Mouse (Mus musculus) midbrain, embryonic 11.5 days (tissue): Measurements from ENCODE around the gene Tbc1d16. TPM values are rescaled to one million over a fixed set of nuclear protein-coding genes. Genes with fewer than 3 reads are reported as not detected.

Experiments
- ATAC-seq: fragments of 200-750 bp; cut with Nextera tagmentation; 2 replicates; pipeline ENCODE4 v1.8.0; 2017; ENCODE audit warnings: moderate TSS enrichment, moderate library complexity; ENCODE audit not compliant: low FRiP score
- DNase-seq: peaks from one replicate; pipeline ENCODE4 v3.0.0; 2015; ENCODE audit warnings: low spot score; ENCODE audit errors: missing footprints
- H3K27ac ChIP-seq: fragments of 300-500 bp; sonication (generic); 2 replicates; pipeline ENCODE4 v1.5.1; 2014; ENCODE audit warnings: low read depth, low read length
- H3K27me3 ChIP-seq: fragments of 300-500 bp; sonication (generic); 2 replicates; pipeline ENCODE4 v1.6.1; 2014; ENCODE audit warnings: mild to moderate bottlenecking, low read length, moderate library complexity, mixed read lengths; ENCODE audit not compliant: control insufficient read depth, insufficient read depth
- H3K36me3 ChIP-seq: fragments of 300-500 bp; sonication (generic); 2 replicates; pipeline ENCODE4 v1.6.1; 2014; ENCODE audit warnings: mild to moderate bottlenecking, low read length, moderate library complexity, mixed read lengths; ENCODE audit not compliant: control insufficient read depth, insufficient read depth
- H3K4me1 ChIP-seq: fragments of 300-500 bp; sonication (generic); 2 replicates; pipeline ENCODE4 v1.6.1; 2014; ENCODE audit warnings: low read length; ENCODE audit not compliant: control insufficient read depth, insufficient read depth
- H3K4me2 ChIP-seq: fragments of 300-500 bp; sonication (generic); 2 replicates; pipeline ENCODE4 v1.6.1; 2014; ENCODE audit warnings: mild to moderate bottlenecking, moderate library complexity
- H3K4me3 ChIP-seq: fragments of 300-500 bp; sonication (generic); 2 replicates; pipeline ENCODE4 v1.5.1; 2014; ENCODE audit warnings: low read depth, low read length
- H3K9ac ChIP-seq: fragments of 300-500 bp; sonication (generic); 2 replicates; pipeline ENCODE4 v1.6.1; 2014; ENCODE audit warnings: low read length
- H3K9me3 ChIP-seq: fragments of 300-500 bp; sonication (generic); 2 replicates; pipeline ENCODE4 v1.6.1; 2016; ENCODE audit warnings: low read length; ENCODE audit not compliant: control insufficient read depth
- WGBS: fragments of 180-500 bp; shearing (Covaris S2); extraction: QIAGEN DNeasy Blood & Tissue Kit; methylation state at CpG from one replicate; pipeline ENCODE4 v1.1.7; 2014; 5-methylcytosine and 5-hydroxymethylcytosine counted together
- polyA plus RNA-seq: library from polyadenylated mRNA; unstranded; fragments of >200 nt; fragmentation: Nextera tagmentation; extraction: Ambion mirVana; gene quantifications from 2 replicates; pipeline ENCODE4 v1.2.1, GENCODE M21; 2014

The Tbc1d16 gene
- polyA plus RNA-seq, 1 experiment from 2014 or later = 15.2 TPM

DNA sequence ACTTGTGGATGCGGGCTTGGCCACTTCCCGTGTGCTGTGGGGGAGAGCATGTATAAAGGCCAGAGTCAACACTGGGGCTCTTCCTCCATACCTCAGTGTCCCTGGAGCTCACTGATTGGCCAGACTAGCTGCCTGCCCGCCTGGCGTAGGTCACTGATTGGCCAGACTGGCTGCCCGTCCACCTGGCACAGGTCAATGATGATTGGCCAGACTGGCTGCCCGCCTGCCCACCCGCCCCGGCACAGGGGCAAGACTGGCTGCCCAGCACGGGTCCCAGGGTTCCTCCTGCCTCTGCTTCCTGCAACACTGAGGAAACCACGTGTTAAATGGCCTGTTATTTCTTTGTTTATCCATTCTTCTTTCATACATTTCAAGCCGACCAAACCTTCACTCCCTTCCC, 68.8 kb downstream of the Tbc1d16 start:
- Histone ChIP-seq H3K27ac (no peak overlapping the region), H3K9ac (no peak overlapping the region), H3K4me2 (no peak overlapping the region), H3K36me3 (peaks cover 3% of the 10 kb centered on the region; the same call in 1 of the 2 replicates), H3K4me1 (peaks cover 42% of the 10 kb centered on the region), H3K4me3 (no peak overlapping the region), H3K9me3 (no peaks in the 10 kb centered on the region), H3K27me3 (peaks cover 4% of the 10 kb centered on the region; the same call in 1 of the 2 replicates)
- peak; percentile 88 for DNase-seq
- WGBS = 31% methylated on average over 11 of the region's 11 CpGs
- ATAC-seq = peak; percentile 38; the same call in 1 of the 2 replicates

DNA sequence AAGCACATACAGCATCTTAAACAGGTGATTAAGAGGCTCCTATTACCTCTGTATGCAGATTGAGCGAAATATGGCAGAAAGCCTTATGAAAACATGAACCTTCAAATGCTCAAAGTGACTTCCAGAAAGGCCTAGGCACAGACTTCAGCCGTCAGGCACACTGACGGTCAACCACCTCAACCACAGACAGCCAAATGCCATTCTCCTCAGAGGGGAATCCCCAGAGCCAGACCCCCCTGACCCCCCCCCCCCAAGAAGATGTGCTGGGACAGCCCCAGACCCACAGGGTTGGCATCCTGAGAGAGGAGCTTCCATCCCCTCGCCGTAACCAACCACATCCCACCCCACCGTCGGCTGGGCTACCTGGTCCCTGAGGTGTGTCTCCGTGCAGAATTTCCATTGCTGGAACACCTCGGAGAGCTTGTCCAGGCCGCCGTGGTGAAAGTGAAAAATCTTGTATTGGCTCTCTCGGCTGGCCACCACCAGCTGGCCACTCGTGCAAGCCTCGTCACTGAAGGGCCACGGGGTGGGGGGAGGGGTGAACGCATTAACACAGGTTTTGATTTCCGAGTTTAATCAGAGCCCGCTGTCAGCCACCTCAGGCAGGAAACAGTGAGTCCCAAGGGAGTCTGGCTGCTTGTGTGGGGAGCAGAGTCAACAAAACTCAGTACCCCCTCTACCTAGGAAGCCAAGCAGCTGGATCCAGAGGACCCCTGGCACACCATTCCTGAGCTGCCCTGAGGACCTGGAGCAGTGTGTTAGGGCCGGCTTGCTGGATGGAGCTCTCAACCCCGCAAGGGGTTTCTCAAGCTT, 70.7 kb downstream of the Tbc1d16 start:
- Histone ChIP-seq H3K9me3 (no peaks in the 10 kb centered on the region), H3K27me3 (peaks cover 4% of the 10 kb centered on the region; the same call in 1 of the 2 replicates), H3K4me1 (peaks cover 42% of the 10 kb centered on the region), H3K4me3 (peak overlapping the region; percentile 1; the same call in 1 of the 2 replicates), H3K9ac (peak overlapping the region; percentile 33), H3K36me3 (peaks cover 7% of the 10 kb centered on the region), H3K27ac (peak overlapping the region; percentile 85), H3K4me2 (peak overlapping the region; percentile 28)
- 15% methylated on average over 20 of the region's 20 CpGs for WGBS
- DNase-seq (peak; percentile 92), ATAC-seq (no peak)

DNA sequence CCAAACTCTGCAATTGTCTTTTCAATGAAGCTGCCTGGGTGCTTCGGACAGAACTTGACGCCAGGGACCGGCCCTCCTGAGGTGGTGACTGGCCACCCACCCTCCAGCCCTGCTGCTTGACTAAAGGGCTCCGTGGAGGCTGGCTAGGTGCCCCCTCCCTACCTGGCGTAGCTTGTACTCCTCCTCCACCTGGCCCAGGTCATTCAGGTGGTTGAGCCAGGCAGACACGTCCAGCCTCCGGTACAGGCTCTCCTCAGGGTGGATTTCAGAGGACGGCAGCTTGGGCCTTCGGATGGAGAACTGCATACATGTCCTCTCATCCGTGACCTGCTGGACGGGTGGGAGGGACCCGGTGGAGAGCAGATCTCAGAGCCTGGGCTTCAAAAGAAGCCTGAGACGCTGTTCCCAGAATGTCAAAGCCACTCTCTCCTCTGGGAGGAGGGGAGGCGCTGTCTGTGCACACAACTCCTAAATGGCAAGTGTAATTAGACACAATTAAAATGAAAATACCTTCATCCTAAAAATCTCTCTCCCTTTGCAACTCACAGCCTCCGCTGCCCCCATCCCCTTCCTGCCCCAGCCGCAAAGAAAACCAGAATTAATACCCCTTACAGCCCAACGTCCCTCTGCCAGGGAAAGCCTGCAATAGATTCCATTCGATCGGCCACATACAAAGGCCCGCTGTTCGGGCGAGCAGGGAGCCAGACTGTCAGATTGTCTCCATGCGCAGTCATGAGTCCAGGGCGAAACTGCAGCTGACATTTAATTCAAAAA, 71.6 kb downstream of the Tbc1d16 start:
- peaks cover 42% of the 10 kb centered on the region for H3K4me1 ChIP-seq
- DNase-seq (peak; percentile 94), ATAC-seq (peak; percentile 77)
- peak overlapping the region; percentile 33 for H3K9ac ChIP-seq
- H3K4me2 ChIP-seq = peak overlapping the region; percentile 28
- no peaks in the 10 kb centered on the region for H3K9me3 ChIP-seq
- H3K36me3 ChIP-seq = peaks cover 9% of the 10 kb centered on the region
- H3K27me3 ChIP-seq = peaks cover 4% of the 10 kb centered on the region; the same call in 1 of the 2 replicates
- peak overlapping the region; percentile 85 for H3K27ac ChIP-seq
- peak overlapping the region; percentile 1; the same call in 1 of the 2 replicates for H3K4me3 ChIP-seq
- WGBS = 7% methylated on average over 24 of the region's 24 CpGs

DNA sequence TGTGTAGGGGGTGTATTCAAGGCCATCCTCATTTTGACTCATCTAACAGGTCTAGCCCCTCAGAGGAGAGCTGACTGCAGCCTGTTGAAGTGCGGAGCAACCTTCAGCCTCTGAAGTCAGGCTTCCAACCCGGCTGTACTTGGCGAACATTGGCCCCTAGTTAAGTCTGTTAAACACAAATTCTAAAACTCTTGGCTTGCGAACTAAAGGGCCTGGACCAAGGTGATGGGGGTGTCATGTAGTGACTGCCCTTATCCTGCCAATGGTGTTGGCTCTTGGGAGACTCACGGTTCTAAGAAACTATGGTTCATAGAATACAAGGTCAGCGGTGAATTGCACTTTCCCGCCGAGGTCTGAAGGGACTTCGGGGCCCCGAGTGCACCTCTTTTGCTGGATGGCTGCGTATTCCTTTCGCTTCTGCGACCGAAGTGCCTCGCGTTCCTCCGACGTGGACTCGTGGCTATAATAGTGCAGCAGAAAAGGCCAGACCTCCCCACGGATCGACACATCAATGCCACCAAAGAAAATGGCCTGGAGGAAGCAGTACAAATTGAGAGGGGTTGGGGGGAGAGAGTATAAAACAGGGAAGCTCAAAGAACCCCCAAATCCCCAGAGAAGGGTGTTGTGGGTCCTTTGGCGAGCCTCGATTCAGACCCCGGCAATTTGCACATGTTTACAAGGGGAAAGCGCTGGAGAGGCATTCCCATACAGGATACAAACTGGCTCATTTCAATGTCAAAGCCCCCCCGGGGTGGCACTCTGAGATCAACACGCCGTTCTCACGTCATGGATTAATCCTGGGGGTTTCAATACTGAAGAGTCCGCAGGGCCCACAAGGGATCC, 72.4 kb downstream of the Tbc1d16 start:
- DNase-seq = peak; percentile 92
- Histone ChIP-seq H3K27me3 (peaks cover 4% of the 10 kb centered on the region; the same call in 1 of the 2 replicates), H3K9me3 (no peaks in the 10 kb centered on the region), H3K36me3 (peaks cover 9% of the 10 kb centered on the region), H3K4me2 (peak overlapping the region; percentile 28), H3K4me1 (peaks cover 42% of the 10 kb centered on the region), H3K27ac (peak overlapping the region; percentile 85; the same call in 1 of the 2 replicates), H3K4me3 (no peak overlapping the region), H3K9ac (peak overlapping the region; percentile 33)
- WGBS = 22% methylated on average over 30 of the region's 30 CpGs
- ATAC-seq = peak; percentile 38

DNA sequence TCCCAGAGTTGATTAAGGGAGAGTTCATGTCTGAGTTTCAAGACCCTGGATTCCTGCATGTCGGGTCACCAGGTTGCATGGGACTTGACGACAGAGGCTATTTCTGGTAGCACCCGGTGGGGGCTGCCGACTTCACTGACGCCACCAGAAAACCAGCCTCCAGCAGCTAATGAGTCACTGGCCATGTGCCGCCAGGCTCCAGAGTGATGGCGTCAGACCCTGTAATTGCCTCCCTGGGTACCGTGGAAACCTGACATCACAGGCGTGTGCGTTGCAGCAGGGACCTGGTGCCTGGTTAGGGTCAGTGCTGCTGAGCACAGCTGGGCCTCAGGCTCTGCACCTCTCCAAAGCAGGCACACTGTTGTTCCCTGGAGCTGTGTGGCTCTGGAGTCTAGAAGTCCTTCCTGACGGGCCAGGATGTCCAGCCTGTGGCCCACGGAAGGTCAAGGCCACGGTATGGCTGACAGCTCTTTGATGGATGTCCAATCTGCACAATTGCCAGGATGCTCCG, 75.9 kb downstream of the Tbc1d16 start:
- H3K4me2 ChIP-seq = no peak overlapping the region
- H3K4me3 ChIP-seq = no peak overlapping the region
- 81% methylated on average over 14 of the region's 14 CpGs for WGBS
- DNase-seq (no peak), ATAC-seq (no peak)
- no peak overlapping the region for H3K9ac ChIP-seq
- no peaks in the 10 kb centered on the region for H3K27me3 ChIP-seq
- H3K36me3 ChIP-seq = peaks cover 17% of the 10 kb centered on the region
- no peaks in the 10 kb centered on the region for H3K9me3 ChIP-seq
- no peak overlapping the region for H3K27ac ChIP-seq
- peaks cover 26% of the 10 kb centered on the region for H3K4me1 ChIP-seq

DNA sequence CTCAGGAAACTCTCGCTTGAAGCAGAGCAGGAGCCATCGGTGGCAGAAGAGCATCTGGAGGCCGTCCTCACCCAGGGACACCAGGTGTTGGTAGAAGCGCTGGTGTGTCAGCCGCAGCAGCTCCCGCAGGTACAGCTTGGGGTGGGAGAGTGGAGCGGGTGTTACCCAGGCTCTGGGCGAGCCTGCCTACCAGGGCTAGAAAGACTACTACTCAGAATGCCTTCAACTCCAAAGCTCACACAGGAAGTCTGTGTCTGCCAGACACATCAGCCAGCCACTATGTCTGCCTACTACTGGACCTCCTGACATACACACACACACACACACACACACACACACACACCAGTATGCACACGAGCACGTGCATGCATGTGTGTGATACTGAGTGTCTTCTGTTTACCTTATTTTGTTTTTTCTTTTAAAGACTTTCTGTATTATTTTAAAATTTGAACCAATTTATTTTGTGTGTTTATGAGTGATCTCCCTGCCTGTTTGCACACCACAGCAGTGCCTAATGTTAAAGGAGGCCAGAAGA, 77.2 kb downstream of the Tbc1d16 start:
- peaks cover 17% of the 10 kb centered on the region for H3K36me3 ChIP-seq
- ATAC-seq (no peak), DNase-seq (no peak)
- no peaks in the 10 kb centered on the region for H3K9me3 ChIP-seq
- no peak overlapping the region for H3K4me2 ChIP-seq
- no peak overlapping the region for H3K4me3 ChIP-seq
- H3K9ac ChIP-seq = no peak overlapping the region
- H3K27me3 ChIP-seq = no peaks in the 10 kb centered on the region
- WGBS = 95% methylated on average over 10 of the region's 10 CpGs
- H3K27ac ChIP-seq = no peak overlapping the region
- H3K4me1 ChIP-seq = peaks cover 14% of the 10 kb centered on the region

DNA sequence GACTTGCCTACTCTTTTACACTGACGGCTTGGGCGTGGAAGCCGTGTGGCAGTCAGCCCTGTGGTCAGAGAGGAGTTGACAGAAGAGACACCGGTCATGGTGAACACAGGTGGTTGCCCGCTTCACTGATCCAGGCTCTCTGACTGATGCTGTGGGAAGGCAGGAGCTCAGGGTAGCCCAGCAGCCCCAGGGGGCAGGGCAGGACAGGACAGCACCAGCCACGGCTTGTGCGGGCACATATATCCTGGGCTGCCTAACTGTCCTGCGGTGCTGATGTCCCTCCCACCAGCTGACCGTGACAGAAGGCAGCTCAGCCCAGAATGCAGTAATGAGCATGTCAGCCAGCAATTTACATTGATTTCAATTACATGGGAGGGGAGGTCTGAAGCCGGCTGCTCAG, 77.9 kb downstream of the Tbc1d16 start:
- 81% methylated on average over 10 of the region's 10 CpGs for WGBS
- H3K4me1 ChIP-seq = peaks cover 7% of the 10 kb centered on the region
- no peak overlapping the region for H3K27ac ChIP-seq
- no peaks in the 10 kb centered on the region for H3K27me3 ChIP-seq
- peaks cover 17% of the 10 kb centered on the region for H3K36me3 ChIP-seq
- no peak overlapping the region for H3K4me3 ChIP-seq
- no peak overlapping the region for H3K9ac ChIP-seq
- DNase-seq (no peak), ATAC-seq (no peak)
- H3K4me2 ChIP-seq = no peak overlapping the region
- H3K9me3 ChIP-seq = no peaks in the 10 kb centered on the region

DNA sequence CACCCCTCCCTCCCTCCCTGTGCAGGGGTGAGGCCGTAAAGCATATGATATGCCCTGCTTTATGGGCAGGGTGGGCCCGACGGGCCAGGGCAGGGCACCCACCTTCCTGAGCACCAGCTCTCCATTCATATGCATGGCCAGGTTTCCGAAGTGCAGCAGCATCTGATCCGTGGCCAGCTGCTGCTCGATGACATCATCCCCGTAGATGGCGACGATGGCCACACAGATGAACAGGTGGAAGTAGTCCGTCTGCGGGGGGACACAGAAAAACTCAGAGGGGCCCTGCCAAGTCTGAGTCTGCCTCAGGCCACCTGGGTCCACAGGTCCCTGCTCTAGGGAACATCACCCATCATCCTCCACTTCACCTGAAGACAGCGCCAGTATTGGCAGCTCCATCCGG, 79.5 kb downstream of the Tbc1d16 start:
- Histone ChIP-seq H3K27me3 (no peaks in the 10 kb centered on the region), H3K27ac (no peak overlapping the region), H3K4me3 (no peak overlapping the region), H3K9ac (no peak overlapping the region), H3K4me1 (peaks cover 3% of the 10 kb centered on the region; the same call in 1 of the 2 replicates), H3K36me3 (peaks cover 13% of the 10 kb centered on the region), H3K9me3 (no peaks in the 10 kb centered on the region), H3K4me2 (no peak overlapping the region)
- WGBS = 93% methylated on average over 13 of the region's 13 CpGs
- DNase-seq = no peak
- ATAC-seq = no peak
